Mouse (Mus musculus) monocyte, adult 2 months (primary cell): Measurements from ENCODE around the gene Sesn1.
A peak's percentile ranks its signal among the peaks of the same experiment; 100 is the strongest.

ENCODE experiments used
- DNase-seq, 2 experiments: peaks; one replicate each; pipeline ENCODE4 v3.0.0; 2022; ENCODE audit warnings: low spot score in 2 of 2, low read depth in 1 of 2

Gene Sesn1

DNA sequence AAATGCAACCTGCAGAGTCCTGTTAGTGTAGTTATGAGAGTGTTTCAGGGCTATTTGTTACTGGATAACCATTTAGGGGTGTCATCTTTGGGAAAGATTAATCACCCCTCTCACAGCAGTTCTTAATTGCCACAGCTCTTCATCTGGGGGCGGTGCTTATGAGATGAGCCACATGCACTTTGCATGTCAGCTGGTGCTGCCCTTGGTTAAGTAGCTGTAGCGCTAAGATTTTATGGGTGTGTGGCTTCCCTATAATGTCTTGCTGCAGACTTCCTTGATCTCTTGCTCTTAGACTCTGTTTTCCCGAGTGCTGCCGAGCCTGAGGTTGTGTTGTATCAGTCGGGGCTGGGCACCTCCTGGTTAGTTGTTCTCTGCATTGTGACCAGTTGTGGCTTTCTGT lies 58.2 kb downstream of the Sesn1 start:
- no peak for DNase-seq

DNA sequence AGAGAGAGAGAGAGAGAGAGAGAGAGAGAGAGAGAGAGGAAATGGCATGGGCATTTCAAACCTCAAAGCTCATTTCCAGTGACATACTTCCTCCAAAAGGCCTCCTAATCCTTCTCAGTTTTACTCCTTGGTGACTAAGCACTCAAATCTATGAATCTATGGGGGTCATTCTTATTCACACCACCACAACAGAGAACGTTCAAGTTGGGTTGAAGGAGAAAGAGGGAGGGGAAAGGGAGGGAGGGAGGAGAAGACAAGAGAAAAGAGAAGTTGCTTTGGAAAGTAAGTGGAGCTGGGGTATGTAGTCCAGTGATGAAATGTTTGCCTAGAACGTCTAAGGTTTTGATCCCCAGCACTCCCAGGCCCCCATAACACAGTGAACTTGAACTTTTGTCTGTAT lies 60.4 kb downstream of the Sesn1 start:
- DNase-seq = no peak

DNA sequence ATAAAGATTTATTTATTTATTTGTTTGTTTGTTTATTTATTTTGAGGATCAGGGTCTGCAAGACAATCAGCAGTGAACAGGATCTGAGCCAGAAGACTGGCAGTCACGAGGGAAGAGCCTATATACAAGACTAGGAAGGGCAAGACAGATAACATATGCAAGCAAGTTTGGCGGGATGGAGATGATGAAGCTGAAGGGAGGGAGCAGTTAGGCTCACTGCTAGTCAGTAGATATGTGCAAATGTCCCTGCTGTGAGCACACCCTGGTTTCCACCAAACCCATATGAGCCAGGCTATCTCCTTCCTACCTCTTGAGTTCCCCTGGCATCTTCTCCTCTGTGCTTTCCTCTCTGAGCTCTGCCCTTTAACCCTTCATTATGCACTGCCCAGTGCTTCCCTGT lies 61.8 kb downstream of the Sesn1 start:
- no peak for DNase-seq

DNA sequence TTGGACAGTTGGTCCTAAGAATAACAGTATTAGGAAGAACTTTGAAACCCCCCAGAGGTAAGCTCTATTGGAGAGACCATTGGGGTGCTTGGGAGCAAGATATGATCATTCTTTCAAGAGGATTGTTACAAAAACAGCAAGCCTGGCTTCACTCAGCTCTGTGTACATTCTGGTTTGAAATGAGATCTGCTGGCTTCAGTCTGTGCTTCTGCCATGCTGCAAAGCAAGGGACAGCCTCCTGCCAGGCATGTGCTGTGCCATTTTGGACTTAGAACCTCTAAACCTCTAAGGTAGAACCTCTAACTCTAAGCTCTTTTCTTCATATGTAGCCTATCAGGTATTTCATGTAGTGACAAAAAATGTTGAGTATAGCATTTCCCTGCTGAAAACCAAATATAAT lies 65.9 kb downstream of the Sesn1 start:
- DNase-seq = no peak

DNA sequence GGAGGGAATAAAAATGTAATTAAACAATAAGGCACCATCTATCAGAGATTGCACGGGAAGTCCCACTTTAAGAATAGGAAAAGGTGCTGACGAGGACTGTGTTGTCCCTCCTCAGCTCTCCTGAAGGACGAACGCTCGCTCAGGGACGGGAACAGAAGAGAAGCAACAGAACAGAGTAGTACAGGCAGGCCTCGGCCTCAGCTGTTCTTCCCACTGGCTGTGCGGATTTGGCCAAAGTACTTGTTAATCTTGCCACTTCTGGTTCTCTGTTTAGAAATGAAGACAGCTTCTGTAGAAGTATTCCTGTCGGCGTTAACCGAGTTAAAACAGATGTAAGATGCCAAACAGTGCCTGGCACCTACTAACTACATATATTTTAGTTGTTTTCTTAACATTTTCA lies 68.6 kb downstream of the Sesn1 start:
- no peak for DNase-seq

DNA sequence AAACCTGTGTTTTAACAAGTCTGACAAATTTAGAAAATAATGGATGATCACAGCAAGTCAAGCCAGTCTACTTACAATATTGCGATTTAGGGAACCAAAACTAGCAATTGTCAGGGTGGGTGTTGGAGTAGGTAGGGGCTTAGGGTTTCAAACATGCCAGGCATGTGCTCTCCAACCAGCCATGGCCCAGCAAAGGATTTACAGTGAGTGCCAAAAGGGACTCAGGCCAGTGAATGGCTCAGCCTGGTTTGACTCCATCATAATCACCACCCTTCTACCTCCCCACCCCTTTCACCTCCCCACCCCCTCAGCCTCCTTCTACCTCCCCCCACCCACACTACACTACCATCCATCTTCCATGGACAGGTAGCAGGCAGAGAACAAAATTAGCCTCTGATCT lies 69.9 kb downstream of the Sesn1 start:
- DNase-seq = no peak

DNA sequence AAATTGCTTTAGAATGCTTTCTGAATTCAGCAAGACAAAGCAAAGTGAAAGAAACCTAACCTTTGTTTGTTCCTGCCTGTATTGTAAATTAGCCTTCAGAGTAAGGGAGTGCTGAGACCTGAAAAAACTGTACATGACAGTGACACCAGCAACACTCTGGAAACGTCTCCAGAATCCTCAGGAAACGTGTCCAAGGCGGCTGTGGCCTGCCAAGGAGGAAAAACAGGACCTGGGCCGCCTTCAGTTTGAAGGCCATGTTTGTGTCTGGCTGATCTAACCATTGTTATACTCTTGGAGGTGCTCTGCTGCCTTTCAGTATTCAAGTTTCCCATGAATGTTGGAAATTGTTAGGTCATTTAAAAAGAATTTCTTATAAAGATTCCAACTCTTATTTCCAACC lies 70.5 kb downstream of the Sesn1 start:
- no peak for DNase-seq

DNA sequence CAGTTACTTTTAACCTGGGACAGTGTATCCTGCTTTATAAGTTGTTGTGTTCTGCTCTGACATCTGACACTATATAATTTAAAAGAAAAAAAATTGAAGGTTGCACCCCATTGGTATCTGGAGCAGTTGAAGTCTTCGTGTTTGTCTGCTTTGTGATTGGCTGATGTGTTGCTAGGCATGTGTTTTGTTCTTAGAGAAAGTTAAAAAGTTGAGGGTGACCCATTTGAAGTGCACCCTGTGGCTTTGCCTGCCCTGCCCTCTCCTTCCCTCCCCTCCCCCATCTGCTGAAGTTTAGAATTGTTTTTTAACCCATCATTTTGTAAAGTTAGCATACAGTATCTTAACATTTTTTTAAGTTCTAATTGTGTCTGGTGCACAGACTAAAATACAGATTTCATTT lies 71.0 kb downstream of the Sesn1 start:
- no peak for DNase-seq

DNA sequence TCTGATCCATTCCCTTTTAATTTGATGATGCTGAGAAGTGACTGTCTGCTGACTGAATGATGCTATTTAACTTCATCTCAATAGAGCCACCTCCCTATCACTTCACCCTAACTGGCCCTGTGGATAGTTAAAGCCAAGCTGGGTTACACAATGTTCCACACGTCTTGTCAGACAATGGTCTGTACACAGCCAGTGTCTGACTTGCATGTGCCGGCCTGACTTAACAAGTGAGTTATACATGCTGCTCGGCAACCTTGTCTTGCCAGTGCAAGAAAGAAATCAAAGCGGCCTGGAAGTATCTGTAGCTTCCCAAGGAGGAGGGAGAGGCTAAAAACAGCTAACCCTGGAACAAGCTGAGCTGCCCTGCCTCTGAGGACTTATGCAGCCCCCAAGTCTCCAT lies 71.7 kb downstream of the Sesn1 start:
- DNase-seq = no peak

DNA sequence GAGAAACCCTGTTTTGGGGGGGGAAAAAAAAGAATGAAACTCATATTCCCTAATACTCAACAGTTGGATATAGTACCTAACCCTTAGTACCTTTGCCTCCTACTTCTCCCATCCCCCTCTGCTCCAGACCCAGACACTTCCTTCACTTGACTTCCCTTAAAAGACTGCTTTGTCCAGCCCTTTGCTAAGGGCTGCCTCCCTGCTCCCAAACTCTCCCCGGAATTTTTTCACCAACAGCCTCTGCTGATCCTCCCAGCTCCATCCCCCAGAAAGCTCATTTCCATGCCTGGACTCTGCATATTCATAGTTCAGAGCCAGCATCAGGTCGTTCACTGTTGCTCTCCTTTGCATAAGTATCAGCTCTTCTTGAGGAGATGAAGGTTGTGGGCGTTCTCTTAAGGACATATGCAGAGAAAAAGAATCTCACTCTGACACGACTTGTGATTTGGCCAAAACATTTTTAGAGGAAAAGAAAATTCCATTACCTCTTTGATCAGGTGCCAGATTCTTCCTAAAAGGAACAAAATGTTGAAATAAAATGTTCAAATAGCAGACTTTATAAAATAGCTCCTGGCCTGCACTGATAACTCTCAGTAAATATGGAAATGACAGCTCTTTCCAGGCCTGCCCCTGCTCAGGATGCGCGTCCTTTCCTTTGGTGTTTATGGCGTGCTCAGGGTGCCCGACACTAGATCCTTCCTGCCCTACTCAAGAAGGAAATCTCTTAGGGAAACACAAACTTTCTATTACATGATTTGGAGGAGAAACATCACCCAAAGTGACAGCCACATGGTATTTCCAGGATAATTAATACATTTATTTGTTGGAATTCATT lies 74.2 kb downstream of the Sesn1 start:
- DNase-seq = no peak

DNA sequence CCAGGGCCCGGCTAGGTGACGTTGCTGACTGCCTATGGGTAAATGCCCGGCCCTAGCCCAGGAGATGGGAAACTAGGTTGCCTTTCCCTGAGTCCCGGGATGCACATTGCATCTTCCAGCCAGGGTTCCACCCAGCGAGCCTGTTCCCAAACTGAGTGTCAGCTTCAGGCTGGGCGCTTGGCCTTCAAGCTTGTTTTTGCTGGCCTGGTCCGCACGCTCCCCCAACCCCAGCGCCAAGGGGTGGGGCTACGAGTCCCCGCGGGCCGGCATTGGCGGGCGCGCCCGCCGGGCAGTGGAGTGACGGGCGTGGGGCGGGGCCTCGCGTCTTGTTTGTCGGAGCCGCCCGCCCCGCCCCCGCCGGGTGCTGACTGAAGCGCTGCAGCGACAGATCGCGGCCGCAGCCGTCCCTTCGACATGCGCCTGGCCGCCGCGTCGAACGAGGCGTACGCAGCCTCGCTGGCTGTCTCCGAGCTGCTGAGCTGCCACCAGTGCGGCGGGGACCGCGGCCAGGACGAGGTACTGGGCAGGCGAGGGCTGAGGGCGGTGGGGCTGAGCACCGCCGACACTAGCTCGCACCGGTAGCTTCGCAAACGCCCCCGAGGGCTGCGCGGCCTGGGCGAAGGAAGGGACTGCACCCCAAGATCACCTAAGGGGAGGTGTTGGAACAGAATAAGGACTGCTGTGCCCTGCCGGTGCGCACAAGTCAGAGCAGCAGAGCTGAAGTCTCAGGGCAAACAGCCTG lies 77.5 kb downstream of the Sesn1 start:
- DNase-seq = peak; percentile 33 to 67

DNA sequence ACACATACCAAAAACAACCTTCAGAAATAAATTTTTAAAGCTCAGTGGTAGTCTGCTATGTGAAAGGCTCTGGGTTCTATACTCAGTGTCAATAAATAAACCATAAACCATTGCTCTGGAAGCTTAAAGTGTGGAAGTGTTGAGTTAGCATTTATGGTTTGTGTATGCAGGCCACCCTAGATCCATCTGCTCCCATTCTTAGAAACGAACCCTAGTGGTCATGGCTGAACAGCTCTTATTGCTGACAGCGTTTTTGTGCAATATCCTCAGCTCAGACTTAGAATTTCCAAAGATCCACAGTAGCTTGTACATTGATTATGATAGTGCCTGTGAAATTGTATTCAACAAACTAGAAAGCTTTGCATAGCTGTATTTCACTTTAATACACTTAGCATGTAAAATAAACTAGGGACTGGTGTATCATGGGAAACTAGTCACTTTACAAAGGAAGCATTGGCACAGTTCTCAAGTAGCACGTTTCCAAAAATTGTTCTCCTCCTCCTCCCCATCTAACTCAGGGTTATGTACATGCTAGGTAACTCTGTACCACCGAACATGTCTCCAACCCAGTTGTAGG lies 78.7 kb downstream of the Sesn1 start:
- no peak for DNase-seq

DNA sequence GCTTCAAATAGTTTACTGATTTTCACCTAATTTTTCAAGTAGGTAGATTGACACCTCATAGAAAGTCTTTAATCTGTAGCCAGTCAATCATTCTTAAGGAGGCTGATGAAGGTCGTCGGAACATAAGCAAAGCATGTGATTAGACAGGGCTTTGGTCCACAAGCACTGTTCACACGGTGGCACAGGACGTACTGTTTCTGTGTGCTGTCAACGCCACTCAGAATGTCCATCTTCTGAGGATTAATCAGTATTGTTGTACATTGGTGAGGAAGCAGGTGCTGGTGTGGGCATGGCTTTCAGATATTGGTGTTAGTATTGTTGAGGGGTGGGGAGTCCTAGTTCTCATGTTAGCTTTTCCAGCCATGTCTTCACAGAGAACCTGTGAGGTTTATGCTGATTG lies 79.8 kb downstream of the Sesn1 start:
- DNase-seq = no peak

DNA sequence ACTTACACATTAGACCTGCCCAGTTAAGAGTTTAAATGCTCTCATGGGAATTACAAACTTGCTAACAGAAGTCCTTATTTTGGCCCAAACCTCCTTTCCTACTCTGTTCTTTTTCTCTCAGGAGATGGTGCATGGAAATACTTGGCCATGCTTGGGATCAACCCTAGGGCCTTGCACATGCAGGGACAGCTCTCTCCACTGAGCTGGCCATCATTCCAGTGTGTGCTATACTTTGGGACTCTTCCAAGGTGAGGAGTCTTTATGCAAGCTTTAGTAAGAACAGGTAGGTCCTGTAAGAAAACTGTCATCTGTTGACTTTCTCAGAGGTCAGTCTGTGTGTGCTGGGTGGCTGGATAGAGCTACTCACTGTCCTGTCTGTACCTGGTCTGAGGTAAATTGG lies 80.8 kb downstream of the Sesn1 start:
- no peak for DNase-seq

DNA sequence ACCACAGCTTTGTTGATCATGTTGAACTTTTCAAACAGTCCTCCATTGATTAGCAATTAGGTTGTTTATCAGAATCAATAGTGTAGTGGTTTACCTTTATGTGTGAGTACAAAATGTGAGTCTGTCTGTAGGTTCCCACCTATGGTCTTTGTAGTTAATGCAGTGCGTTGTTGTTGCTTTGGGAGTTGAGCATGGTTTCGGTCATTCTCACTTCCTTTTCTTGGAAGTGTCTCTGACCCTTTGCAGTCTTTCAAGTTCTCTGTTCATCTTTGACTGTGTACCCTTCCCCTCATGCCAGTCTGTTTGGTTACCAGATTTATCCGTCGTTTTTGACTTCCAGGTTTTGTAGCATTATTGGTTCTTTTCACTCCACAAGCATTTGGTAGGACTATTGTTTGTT lies 81.6 kb downstream of the Sesn1 start:
- DNase-seq = no peak

DNA sequence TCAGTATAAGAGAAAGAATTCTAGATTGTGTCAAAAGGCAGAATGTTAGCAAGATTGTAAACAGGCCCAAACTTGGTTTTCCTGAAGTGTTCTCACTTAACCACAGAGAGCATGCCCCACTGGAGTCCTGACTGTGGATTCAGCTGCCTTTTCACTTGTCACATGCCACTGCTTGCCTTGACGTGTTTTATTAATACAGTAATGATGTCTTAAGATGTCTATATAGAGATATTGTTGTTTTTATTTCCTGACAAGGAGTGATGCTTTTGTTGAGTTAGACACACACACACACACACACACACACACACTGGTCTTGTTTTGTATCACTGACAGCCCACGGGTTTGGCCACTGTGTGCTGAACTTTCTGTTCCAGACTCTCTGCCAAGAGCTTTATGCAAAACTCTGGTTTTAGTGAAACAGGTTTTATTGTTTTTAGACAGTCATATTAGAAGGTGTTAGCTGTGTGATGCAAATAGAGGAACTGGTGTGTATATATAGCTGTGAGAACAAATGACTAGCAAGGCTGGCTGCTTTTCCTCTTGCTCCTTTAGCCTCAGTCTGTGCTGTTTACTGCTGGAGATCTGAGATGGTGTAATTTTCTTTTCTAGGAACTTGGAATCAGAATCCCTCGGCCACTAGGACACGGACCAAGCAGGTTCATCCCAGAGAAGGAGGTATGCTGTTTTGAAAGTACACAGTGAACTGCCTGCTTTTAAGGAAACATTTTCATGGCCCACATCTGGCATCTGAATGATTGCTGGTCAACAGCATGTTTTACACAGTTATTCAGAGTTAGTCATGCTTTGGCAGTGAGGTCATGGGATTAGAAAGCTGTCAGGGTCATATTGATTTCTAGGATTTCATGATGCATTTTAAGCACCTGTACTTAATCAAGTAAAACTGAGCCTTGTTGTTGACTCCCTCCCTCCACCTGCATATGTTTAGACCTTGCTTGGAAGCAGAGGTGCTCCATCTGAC lies 84.0 kb downstream of the Sesn1 start:
- no peak for DNase-seq

DNA sequence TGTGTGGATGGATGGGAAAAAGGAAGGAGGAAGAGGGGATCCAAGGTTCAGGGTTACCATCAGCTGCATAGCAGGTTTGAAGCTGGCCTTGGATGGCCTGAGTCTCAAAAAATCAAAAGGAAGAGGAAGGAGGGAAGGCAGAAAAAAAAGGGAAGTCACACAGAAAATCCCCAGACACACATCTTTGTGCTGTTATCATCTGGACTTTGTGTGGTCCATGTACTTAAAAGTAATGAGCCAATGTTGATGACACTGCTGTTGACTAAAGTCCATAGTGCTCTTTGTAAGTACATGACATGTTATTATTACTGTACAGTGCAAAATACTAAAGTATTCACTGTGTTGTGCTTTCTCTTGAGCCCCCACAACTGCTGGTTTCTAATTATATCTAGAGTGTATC lies 86.7 kb downstream of the Sesn1 start:
- DNase-seq = no peak

DNA sequence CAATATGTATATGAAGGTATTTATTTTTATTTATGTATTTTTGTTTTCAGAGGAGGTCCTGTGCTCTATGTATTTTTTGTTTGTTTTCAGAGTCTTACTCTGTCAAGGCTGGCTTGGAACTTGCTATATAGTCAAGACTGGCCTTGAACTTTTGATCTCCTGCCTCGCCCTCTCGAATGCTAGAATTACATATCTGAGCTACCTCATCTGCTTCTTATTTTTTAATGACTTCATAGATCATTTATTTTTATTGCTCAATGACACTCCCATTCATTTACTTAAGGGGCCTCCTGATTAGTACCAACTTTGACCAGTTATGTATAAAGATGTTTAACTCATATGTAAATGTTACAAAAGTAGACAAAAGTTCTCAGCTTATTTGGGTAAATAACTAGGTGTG lies 87.1 kb downstream of the Sesn1 start:
- no peak for DNase-seq

DNA sequence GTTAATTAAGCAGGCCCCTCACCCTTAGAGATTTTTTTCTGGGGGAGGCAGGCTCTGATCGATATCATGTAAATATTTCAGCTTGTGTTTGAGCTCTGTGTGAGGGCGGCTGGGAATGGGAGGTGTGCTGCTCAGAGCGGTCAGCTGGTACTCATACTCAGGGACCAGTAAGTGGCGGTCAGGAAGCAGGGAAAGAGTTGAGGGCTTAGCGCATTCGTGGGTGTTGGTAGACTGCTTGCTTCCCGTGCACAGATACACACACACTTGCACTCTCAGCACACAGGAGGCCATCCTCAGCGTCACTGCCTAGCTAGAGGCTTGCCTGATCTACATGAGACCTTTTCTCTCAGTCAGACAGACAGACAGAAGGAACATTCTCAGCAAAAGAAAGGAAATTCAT lies 91.7 kb downstream of the Sesn1 start:
- DNase-seq = no peak

DNA sequence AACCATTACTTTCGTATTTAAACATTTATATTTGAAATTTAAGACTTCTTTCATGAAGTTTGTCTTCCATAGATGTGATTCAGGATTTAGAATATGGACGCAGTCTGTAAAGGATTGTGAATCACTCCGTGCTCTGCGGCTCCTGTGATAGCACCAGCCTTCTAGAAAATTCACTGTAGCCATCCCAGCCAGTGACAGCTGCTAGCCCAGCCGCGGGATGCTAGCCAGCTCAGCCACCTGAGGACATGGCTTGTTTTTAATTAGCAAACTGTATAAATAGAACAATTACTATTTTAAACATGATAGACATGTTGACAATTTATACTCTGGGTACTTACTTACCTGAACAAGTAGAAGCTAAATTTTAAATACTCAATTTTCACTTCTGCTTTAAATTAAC lies 92.1 kb downstream of the Sesn1 start:
- no peak for DNase-seq

DNA sequence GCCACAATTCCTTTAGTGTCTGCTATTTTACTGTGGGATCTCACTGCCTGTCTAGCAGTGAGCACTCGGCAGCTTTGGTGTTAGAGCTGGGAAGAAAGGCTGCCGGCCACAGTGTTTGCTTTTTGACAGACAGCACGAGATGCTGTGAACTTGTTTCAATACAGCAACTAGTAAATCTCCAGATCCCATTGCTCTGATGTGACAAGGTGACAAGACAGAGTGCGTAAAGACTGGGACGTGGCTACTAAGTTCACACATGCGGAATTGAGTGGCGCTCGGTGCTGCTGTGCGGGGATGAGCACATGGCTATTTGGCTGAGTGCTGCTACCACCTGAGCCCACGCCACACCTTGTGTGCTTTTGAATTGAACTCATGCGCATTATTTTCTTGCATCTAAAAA lies 97.7 kb downstream of the Sesn1 start:
- DNase-seq = no peak
